Mouse (Mus musculus): ENCODE results near the gene Sirpa. TPM values are rescaled to one million over a fixed set of nuclear protein-coding genes. Genes with fewer than 3 reads are reported as not detected.

The Sirpa gene
- total RNA-seq (2012; rRNA removed) (25.4 and 27.1 TPM in 2 replicates), total RNA-seq (2014; rRNA removed) (20.4 and 24.2 TPM in 2 replicates), polyA plus RNA-seq (2012; ENCODE audit: insufficient read length, low read depth) (30.6 and 32.7 TPM in 2 replicates)

DNA sequence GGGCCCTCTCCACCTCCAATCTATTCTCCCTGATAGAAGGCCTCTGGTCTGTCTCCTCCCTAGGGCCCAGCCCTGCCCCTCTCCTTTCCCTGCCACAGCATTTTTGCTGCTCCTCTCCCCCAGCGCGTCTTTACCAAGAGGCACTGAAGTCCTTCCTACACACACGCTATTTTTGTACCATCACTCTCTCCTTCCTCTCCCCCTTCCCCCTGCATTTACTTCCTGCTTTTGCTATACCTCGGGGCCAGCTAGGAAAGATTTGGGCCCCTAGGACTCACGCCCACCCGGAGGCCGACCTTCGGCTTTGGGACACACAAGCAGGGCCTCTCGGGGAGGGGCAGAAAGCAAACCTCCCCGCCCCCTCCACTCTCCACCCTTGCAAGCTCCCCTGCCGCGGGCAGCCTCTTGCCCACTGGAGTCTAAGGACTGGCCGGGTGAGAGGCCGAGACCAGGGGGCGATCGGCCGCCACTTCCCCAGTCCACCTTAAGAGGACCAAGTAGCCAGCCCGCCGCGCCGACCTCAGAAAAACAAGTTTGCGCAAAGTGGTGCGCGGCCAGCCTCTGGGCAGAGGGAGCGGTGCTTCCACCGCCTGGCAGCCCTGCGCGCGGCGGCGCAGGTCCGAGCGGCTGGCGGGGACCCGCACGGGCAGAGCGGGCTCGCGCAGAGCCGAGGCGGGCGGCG is at the start of gene Sirpa:
Gene Sirpa, plus strand, starts transcription at position 377 of the 682 bp plus-strand sequence.
- peak within 1 kb of the TSS; percentile 59 for H3K27ac ChIP-seq (ENCODE audit: insufficient read depth, low read depth)
- peaks cover 0 to 10% of the 10 kb centered on the region in 2 experiments for H3K36me3 ChIP-seq (replicated peaks in 1 of 2; ENCODE audit: control insufficient read depth in 1 of 2, insufficient read depth in 1 of 2, low read length in 1 of 2)
- DNase-seq (ENCODE audit: extremely low read depth) = peak; percentile 67
- peaks cover 7% of the 10 kb centered on the region; the same call in 1 of the 2 replicates for H3K79me2 ChIP-seq (replicated peaks; ENCODE audit: control insufficient read depth, extremely low read depth, insufficient read depth, poor library complexity, severe bottlenecking)
- dilution Hi-C loops (cut with MboI; ENCODE audit: extremely low pct_ligation_motif_present, extremely low pct_unique_long_range_greater_than_20kb, low sequenced_read_pairs) = no loop called here
- peaks cover 25 to 66% of the 10 kb centered on the region in 2 experiments; a peak in 3 of 4 replicates for H3K4me1 ChIP-seq (ENCODE audit: control insufficient read depth in 1 of 2, insufficient read depth in 2 of 2)
- TF ChIP-seq MAZ (IDR thresholded peaks at IDR 0.05; ENCODE audit: low read depth, low read length) (peak; percentile 83; the same call in 1 of the 2 replicates), MAFK (IDR thresholded peaks at IDR 0.05; ENCODE audit: insufficient replicate concordance, low read length) (no peak), HCFC1 (IDR thresholded peaks at IDR 0.05; ENCODE audit: low read depth, low read length) (no peak), USF2 (conservative IDR thresholded peaks at IDR 0.05; ENCODE audit: low read depth, low read length) (no peak), NRF1 (IDR thresholded peaks at IDR 0.05; ENCODE audit: low read depth, low read length) (peak; percentile 59), CHD1 (IDR thresholded peaks at IDR 0.05; ENCODE audit: low read depth, low read length) (no peak), SIN3A (IDR thresholded peaks at IDR 0.05; ENCODE audit: low read length) (peak; percentile 54; the same call in 1 of the 2 replicates), NELFE (IDR thresholded peaks at IDR 0.05; ENCODE audit: low read depth, low read length) (no peak), USF1 (IDR thresholded peaks at IDR 0.05; ENCODE audit: low read depth, low read length) (no peak), CTCF (conservative IDR thresholded peaks at IDR 0.05 in 1 of 2, IDR thresholded peaks at IDR 0.05 in 1 of 2; ENCODE audit: low read depth in 2 of 2, low read length in 2 of 2) (no peak), UBTF (IDR thresholded peaks at IDR 0.05; ENCODE audit: low read depth, low read length) (peak; percentile 87), ELF1 (IDR thresholded peaks at IDR 0.05; ENCODE audit: low read depth, low read length) (peak; percentile 75), PAX5 (IDR thresholded peaks at IDR 0.05; ENCODE audit: low read length) (no peak), RCOR1 (conservative IDR thresholded peaks at IDR 0.05; ENCODE audit: low read depth, low read length) (no peak), BHLHE40 (IDR thresholded peaks at IDR 0.05; ENCODE audit: low read depth, low read length) (peak; percentile 11; the same call in 1 of the 2 replicates), MXI1 (IDR thresholded peaks at IDR 0.05; ENCODE audit: low read depth, low read length) (peak; percentile 13; the same call in 1 of the 2 replicates), KAT2A (IDR thresholded peaks at IDR 0.05; ENCODE audit: insufficient replicate concordance, low read length) (no peak), SMC3 (IDR thresholded peaks at IDR 0.05; ENCODE audit: low read depth, low read length) (no peak), E2F4 (IDR thresholded peaks at IDR 0.05; ENCODE audit: insufficient replicate concordance, low read depth, low read length) (no peak), CHD2 (IDR thresholded peaks at IDR 0.05; ENCODE audit: low read length) (peak; percentile 64), POLR2A (IDR thresholded peaks at IDR 0.05; ENCODE audit: low read depth, low read length) (peak; percentile 40; the same call in 1 of the 2 replicates), TCF12 (IDR thresholded peaks at IDR 0.05; ENCODE audit: low read depth, low read length) (peak; percentile 38; the same call in 1 of the 2 replicates), MEF2A (IDR thresholded peaks at IDR 0.05; ENCODE audit: borderline replicate concordance, low read depth, low read length) (peak; percentile 56)
- H3K27me3 ChIP-seq (replicated peaks) = no peaks in the 10 kb centered on the region
- H3K4me2 ChIP-seq (ENCODE audit: insufficient read depth, low read depth, poor library complexity, severe bottlenecking) = peak within 1 kb of the TSS; percentile 72
- peak within 1 kb of the TSS; percentile 55 for H3K9ac ChIP-seq (ENCODE audit: insufficient read depth, low read depth)
- H3K9me3 ChIP-seq (replicated peaks; ENCODE audit: low read length) = no peaks in the 10 kb centered on the region
- peak within 1 kb of the TSS; percentile 67 to 86 (median 70) for H3K4me3 ChIP-seq (replicated peaks in 1 of 3; ENCODE audit: low read depth in 2 of 3, low read length in 2 of 3, poor library complexity in 1 of 3)
- in situ Hi-C loops (cut with MboI; ENCODE audit: low pct_ligation_motif_present, low pct_unique_long_range_greater_than_20kb, low sequenced_read_pairs) = no loop called here
